Mouse (Mus musculus) layer of hippocampus, adult 2 months (tissue): ENCODE results near the gene Etnk2. TPM values are rescaled to one million over a fixed set of nuclear protein-coding genes. Genes with fewer than 3 reads are reported as not detected.
A peak's percentile ranks its signal among the peaks of the same experiment; 100 is the strongest.

Source experiments
- DNase-seq, 2 experiments: peaks; one replicate each; pipeline ENCODE4 v3.0.0; 2022; ENCODE audit warnings: low spot score in 2 of 2
- H3K27ac ChIP-seq: fragments of 200-600 bp; 2 replicates; pipeline ENCODE4 v1.8.1; 2022
- H3K4me3 ChIP-seq: fragments of 200-600 bp; 2 replicates; pipeline ENCODE4 v1.8.1; 2022; ENCODE audit warnings: mild to moderate bottlenecking
- CTCF ChIP-seq: fragments of 200-600 bp; conservative IDR thresholded peaks from 2 replicates; pipeline ENCODE4 v1.8.1; 2022; ENCODE audit warnings: antibody characterized with exemption, mild to moderate bottlenecking, moderate library complexity
- total RNA-seq, 2 experiments: library from RNA; stranded (reverse); gene quantifications; 2 replicates each; pipeline ENCODE4 v1.2.3; 2021

Gene Etnk2
- total RNA-seq, 2 experiments from 2014 or later = 1.1 to 1.6 TPM

DNA sequence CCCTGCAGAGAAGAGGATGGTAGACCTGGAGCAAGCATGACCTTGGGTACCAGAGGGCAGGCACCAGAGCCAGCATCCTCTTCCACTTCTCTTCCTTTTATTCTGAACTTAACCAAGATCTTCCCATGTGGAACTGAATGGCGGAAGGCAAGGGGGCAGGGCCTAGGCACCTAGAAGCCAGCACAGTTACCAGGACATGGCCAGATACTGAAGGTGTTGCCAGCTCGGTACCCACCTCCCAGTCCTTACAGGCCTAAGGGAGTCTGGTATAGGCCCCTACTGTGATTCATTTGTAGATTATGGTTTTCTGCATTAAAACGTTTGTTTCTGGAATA, 16.6 kb downstream of the Etnk2 start:
- TF ChIP-seq CTCF = no peak
- H3K27ac ChIP-seq = no peak overlapping the region
- H3K4me3 ChIP-seq = no peak overlapping the region
- no peak for DNase-seq

DNA sequence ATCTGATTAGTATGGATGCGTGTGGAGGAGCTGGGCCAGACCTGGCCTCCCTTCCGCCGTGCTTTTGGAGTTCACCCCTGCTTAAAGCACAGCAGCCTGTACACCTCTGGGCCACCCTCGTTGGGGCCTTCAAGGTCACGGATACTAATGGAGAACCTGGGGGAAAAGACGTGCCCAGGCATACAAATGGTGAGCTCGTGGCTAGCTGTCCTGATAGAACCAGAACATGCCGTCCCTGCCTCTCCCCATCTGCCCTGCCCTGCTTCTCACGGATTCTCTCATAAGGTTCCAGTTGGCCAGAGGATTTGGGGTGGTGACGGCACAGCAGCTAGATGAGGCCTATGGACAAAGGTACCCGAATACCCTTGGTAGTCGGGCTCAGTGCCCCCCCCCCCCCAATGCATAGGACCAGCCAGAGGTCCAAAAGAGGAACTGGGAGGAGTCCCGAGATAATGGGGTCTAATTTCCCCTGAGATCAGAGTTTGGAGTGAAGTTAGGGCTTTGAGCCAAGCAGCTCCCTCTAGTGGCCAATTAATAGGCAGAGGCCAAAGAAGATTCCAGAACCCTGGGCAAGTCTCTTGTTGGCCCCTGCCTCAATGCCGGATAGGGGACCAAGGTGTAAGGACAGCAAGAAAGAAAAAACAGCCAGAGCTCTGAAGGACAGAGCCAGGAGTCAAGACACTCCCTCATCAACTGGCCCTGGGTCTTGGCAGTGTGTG, 17.1 kb downstream of the Etnk2 start:
- Histone ChIP-seq H3K27ac (no peak overlapping the region), H3K4me3 (no peak overlapping the region)
- peak in 1 of 2 experiments; percentile 39 for DNase-seq
- peak; percentile 82 for TF ChIP-seq CTCF

DNA sequence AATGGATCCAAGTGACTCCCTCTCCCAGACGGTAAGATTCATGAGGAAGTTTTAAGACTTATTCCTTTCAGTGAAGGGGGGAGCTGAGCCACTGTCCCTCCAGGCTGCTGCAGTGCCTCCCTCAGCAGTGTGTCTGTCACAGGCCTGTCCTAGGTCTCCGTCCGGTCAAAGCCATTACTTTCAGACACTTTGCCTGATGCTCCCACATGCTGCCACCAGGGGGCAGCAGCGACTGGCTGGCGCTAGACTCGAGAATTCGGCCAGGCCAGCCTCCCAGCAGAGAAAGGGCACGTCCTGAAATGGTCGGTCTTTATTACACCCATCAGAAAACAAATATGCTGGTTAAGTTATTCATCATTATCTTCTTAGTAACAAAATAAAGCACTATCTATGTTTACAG, 18.6 kb downstream of the Etnk2 start:
- no peak for DNase-seq
- peak; percentile 94 for TF ChIP-seq CTCF
- H3K27ac ChIP-seq = 0 out of 2 replicates have a peak overlapping the region, but pooled peaks have one; percentile 36
- H3K4me3 ChIP-seq = no peak overlapping the region

DNA sequence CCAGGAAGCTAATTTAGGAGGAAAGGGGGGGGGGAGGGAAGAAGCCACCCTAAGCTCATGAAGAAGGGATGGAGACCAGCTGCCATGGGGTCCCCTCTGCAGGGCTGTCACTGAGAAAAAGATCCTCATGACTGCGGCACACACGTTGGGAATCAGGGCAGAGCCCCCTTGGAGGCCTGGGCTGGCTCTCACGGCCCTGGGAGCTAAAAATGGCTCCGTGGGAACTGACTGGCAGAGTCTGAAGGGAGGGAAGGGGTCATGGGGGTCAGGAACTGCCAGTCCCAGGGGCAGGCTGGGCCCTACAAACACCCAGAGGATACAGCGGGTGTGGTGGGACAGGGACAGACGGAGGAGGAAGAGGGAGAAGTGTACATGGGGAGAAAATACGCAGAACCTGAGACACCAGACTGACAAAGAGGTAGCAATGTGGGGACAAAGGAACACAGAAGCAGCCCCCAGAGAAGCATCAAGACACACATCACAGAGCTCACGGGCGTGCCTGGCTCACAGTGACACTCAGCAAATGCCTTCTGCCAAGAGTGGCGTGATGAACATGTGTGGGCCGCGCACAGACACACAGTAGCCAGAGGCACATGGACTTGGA, 19.3 kb downstream of the Etnk2 start:
- no peak overlapping the region for H3K4me3 ChIP-seq
- no peak for DNase-seq
- 0 out of 2 replicates have a peak overlapping the region, but pooled peaks have one; percentile 36 for H3K27ac ChIP-seq
- TF ChIP-seq CTCF = no peak

DNA sequence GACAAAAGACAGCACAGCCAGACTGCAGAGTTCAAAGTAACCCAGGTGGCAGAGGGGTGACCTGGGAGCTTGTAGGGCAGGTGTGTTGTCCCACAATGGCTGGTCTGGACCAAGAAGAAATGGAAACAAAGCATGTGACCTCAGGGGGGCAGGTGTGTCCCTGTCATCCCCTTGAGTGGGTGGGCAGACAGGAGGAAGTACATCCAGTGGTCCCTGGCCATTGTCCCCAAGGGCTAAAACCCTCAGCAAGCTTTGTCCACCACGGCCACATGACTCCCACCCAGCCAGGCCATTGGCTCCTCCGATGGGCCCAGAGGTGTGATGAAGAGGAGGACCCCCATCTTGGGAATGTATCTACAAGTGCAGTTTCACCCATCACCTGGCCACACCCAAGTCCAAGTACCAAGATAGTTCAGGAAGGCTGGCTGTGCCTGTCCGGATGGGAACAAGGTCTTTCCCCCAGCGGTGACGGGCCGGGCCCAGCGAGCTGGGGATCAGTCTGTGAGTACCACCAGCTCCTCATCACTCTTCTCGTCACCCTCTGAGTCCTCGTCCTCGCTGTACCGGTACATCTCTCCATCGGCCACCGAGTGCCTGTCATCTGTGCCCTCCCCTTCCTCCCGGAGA, 19.9 kb downstream of the Etnk2 start:
- no peak for TF ChIP-seq CTCF

DNA sequence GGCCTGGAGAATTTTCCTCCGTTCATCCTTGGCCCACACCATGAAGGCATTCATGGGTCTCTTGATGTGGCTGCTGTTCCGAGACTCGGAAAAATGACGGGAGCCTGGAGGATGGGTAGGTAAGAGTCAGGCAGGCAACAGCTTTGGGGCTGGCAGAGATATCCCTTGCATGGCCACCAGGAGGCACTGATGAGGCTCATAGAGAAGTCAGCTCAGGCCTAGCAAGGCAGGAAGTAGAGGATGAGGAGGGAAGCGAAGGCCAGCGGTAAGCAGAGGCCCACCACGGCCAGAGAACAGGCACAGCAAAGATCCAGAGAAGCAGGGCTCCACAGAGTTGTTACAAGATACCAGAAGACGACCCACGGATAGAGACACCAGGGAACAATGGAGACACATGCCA, 22.1 kb downstream of the Etnk2 start:
- no peak overlapping the region for H3K4me3 ChIP-seq
- H3K27ac ChIP-seq = no peak overlapping the region
- DNase-seq = peak in 1 of 2 experiments; percentile 72
- peak; percentile 91 for TF ChIP-seq CTCF

More for the DNA sequence above, 19.9 kb downstream of the Etnk2 start:
- no peak for DNase-seq
- H3K4me3 ChIP-seq = no peak overlapping the region
- no peak overlapping the region for H3K27ac ChIP-seq

DNA sequence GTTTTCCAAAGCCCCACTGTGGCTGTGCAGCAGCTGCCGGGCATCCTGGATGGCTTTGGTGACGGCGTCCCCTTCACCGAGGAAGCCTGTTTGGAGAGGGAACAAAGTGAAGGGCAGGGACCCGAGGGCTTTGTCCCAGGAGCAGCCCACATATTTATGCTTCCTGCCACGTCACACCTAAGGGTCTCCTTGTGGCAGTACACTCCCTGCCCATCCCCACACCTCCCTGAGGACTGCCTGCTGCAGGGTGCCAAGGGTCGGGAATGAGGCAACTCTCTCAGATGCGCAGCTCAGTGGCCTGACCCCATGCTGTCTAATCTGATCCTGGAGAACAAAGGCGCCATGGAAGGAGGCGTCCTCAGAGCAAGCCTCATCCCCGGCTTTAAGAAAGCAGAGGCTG, 22.8 kb downstream of the Etnk2 start:
- H3K27ac ChIP-seq = no peak overlapping the region
- H3K4me3 ChIP-seq = no peak overlapping the region
- DNase-seq = no peak
- no peak for TF ChIP-seq CTCF

DNA sequence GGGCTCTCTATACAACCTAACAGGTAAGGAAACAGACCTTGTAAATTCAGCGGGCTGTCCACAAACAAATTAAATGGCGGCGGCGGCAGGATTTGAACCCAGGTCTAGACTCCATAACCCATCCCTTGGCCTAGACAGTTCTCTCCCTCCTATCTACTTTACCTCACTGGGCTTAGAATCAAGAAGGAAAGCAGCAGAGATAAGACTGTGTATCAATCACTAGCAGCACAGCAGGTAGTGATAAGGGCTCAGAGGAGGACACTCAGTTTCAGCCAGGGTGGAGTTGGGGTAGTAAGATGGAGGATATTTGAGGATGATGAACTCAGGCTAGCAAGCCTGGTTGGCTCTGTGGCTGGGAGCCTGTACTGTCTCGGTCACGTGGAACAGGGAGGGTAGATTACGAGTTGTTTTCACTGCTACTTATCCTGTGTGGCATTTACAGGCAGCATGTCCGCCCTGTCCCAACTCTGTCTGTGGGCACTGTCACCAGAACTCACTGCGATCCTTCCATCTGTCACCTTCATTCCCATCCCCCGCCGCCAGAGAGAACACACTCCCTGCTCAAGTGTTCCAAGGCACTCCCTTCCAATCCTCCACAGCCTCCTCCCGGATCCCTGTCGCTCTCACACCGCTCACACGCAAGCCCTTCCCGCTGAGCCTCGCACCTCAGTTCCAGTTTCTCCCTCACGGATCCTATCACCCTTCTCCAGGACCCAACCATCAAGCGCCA, 24.3 kb downstream of the Etnk2 start:
- no peak for TF ChIP-seq CTCF
- Histone ChIP-seq H3K4me3 (no peak overlapping the region), H3K27ac (no peak overlapping the region)
- DNase-seq = peak; percentile 49 to 57

DNA sequence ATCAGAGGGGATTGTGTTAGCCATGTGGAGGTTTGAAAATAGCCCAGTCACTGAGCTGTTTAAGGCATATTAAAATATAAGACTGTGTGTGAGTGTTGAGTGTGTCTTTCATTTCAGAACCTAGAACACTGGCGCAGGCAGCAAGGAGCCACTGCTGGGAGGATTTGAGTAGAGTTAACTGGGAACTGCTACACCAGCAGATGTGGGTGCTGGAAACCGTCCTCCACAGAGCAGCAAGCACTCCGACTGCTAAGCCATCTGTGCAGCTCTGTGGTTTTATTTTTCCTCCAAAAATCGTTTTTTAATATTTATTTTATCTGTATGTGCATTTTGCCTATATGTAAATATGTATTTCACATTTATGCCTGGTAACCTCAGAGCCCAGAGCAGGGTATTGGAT, 31.3 kb downstream of the Etnk2 start:
- H3K4me3 ChIP-seq = no peak overlapping the region
- peak in 1 of 2 experiments; percentile 32 for DNase-seq
- peak overlapping the region; percentile 61 for H3K27ac ChIP-seq
- TF ChIP-seq CTCF = no peak

DNA sequence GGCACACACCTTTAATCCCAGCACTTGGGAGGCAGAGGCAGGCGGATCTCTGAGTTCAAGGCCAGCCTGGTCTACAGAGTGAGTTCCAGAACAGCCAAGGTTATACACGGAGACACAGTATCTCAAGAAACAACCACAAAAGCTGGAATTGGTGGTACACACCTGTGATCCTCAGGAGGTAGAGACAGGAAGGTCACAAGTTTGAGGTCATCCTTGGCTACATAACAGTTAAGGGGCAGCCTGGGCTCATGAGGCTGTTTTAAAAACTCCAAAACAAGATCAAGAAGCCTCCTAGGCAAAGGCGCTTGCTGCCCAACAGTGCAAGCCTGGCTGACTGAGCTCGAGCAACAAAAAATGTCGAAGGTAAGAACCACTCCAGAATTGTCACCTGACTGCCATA, 33.3 kb downstream of the Etnk2 start:
- no peak for DNase-seq
- TF ChIP-seq CTCF = no peak
- Histone ChIP-seq H3K27ac (peak overlapping the region; percentile 66; the same call in 1 of the 2 replicates), H3K4me3 (no peak overlapping the region)

DNA sequence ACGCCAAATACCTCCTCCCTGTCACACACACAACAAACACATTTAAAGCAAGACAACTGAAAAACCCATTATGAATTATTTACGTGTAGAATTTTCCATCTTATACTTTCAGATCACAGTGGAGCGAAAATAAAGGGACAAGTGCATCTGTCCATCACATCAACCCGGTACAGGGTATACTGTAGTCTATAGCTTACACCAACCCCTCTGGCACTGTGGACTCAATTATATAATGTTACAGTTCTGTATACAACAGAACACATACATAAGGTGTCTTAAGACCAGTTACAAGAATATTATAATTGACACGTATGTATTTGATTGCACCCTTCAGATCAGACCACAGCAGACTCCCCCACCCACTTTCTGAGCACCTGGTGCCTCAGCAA, 33.7 kb downstream of the Etnk2 start:
- Histone ChIP-seq H3K4me3 (no peak overlapping the region), H3K27ac (peak overlapping the region; percentile 66)
- no peak for TF ChIP-seq CTCF
- no peak for DNase-seq

DNA sequence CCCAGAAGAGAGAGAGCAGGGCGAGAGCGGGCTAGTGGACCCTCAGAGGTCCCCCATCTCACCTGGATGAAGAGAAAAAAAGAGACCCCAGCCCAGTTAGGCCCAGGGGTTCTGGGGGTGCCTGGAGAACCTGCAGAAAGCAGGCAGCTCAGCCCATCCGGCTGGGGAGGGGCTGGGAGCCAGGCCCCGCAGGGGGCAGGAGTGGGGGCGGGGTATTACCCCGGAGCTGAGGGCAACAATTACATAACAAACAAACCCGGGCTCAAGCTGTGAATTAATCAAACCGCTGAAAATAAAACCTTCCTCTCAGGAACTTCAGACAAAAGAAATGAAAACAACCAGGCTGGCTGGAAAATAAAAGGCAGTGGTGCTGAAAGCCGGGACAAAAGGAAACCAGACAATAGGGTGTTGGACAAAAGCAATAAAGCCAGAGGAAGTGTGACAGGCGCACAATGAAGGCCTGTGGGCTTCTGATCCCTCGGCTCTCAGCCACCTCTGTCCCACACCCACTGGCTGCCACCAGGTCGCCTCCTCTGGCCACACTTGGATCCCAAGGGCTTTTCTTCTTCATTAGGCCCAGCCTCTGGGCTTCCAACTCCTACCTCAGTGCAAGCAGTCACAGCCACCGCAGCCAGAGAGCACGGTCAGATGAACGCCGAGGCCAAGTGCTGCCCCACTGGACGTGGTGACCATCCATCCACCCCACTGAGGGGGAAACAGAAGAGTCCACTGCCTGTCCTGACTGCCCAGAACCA, 34.3 kb downstream of the Etnk2 start:
- H3K4me3 ChIP-seq = no peak overlapping the region
- DNase-seq = peak in 1 of 2 experiments; percentile 28
- TF ChIP-seq CTCF = peak; percentile 32
- H3K27ac ChIP-seq = peak overlapping the region; percentile 66
